Mouse (Mus musculus) adrenal gland, postnatal 0 days (tissue): ENCODE results near the gene Ltk. TPM values are rescaled to one million over a fixed set of nuclear protein-coding genes. Genes with fewer than 3 reads are reported as not detected.

Experiments used
- polyA plus RNA-seq: library from polyadenylated mRNA; unstranded; fragments of >200 nt; fragmentation: Nextera tagmentation; extraction: Ambion mirVana; gene quantifications from 2 replicates; pipeline ENCODE4 v1.2.1, GENCODE M21; 2015

Ltk gene
- polyA plus RNA-seq: 0.65 and 1.1 TPM in 2 replicates

GRCm38 (mm10) chr2:119760251-119760650 lies at the start of gene Ltk:
TSS of gene Ltk (minus strand) at chr2:119760431.

DNA sequence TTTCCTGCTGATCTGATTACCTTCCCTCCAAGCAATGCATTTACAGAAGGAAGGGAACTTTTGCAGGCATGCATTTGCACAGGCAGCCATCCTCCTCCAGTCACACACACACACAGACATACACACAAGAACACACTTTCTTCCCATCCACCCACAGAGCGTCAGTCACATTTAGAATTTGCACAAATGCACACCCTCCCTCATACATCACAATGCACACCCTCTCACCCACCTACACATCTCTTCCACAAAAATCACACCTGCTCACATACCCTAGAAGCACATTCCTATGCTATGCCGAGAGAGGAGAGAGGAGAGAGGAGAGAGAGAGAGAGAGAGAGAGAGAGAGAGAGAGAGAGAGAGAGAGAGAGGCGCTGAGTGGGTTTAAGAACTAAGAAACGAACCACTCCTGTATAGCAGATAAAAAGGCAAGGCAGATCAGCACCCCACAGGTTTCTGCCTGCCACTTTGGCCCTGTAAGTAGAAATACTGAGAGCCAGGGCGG lies 37.1 kb upstream of the Ltk start, which contains the start of gene Tyro3:
TSS of gene Tyro3 (plus strand) at position 455 of the 505 bp plus-strand sequence.

DNA sequence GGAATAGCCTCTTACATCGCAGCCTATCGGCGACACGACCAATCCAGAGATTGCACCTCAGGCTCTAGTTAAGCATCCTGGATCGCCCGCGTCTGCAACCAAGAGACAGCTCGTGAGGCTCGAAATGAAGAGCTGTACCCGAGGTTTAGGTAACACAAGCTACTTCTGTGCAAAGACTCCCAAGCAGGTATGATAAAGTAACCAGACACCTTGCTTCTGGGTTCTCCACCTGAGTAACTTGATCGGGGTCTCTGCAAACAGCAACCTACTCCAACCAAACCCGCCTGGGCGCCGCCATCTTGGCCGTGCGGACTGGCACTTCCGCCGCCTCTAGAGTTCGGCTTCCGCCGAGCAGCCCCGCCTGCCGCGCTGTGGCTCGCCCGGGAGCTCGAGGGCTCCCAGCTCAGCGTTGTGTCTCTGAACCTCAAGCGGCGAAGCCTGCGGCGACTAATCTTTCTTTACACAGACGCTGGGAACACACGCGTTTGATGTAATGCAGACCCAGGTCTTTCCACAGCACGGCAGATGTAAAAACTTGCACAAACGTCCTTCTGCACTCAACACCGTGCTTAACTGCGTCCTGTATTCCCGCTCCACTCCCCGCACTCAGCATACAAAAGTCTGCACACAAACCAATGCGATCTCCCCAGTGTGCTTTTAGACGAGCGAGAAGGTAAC lies 27.1 kb upstream of the Ltk start, which contains the start of gene Rpap1:
TSS of gene Rpap1 (minus strand) at position 332 of the 678 bp plus-strand sequence.

DNA sequence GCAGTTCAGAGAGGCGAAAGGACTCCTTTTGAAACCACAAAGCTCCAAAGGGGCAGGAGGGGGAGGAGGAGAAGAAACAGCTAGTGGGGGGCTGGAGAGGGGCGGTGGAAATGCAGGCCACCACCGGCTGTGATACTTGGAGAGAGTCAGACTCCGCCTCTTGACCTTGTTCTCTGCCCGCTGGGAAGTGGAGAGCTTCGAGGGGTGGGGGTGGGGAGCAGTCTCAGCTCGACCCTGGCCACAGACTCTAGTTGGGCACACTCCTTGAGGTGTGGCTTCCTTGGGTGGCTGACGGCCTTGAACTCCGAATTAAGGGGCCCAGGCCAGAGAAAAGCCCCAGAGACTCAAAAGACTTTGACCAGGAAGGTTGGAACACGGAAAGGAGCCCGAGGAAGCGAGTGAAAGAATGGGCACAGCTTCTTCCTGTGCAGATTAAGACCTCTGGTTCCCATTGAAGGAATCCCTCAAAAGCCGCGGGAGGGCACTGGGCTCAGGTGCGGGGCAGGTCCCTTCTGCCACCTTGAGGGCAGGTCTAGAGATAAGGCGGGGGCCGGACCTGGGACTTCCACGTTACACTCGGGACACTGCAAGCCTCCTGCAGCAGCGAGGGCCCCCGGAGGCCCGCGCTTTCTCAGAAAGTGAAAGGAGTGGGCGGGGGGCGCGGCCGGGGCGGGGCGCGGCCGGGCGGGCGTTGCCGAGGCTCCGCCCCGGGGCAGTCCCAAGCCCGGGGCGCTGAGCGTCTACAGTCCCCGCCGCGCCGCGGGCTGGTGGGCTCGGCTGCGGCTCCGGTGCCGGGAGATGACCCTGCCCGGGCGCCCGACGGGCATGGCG lies 18.4 kb downstream of the Ltk start, which contains the start of gene Itpka:
TSS of gene Itpka (plus strand) at position 757 of the 831 bp plus-strand sequence.

Other genes starting within 250 kb of the Ltk start
- gene Exd1, start 212.8 kb downstream of the Ltk start, polyA plus RNA-seq: 0.51 and 0.91 TPM in 2 replicates
- gene Chp1, start 212.7 kb downstream of the Ltk start, polyA plus RNA-seq: 66.1 and 79.1 TPM in 2 replicates
- gene Nusap1, start 142.1 kb downstream of the Ltk start, polyA plus RNA-seq: 26.1 and 27.4 TPM in 2 replicates
- gene Oip5, start 142.0 kb downstream of the Ltk start, polyA plus RNA-seq: 9.8 and 12.9 TPM in 2 replicates
- 38.1 and 66.6 TPM in 2 replicates for gene Ndufaf1, start 97.6 kb downstream of the Ltk start, polyA plus RNA-seq
- gene Rtf1, start 85.4 kb downstream of the Ltk start, polyA plus RNA-seq: 28.6 and 37.8 TPM in 2 replicates
- gene Itpka, start 18.1 kb downstream of the Ltk start, polyA plus RNA-seq: 1.9 and 3.1 TPM in 2 replicates
- 10.3 and 16.3 TPM in 2 replicates for gene Rpap1, start 27.1 kb upstream of the Ltk start, polyA plus RNA-seq
- gene Tyro3, start 37.3 kb upstream of the Ltk start, polyA plus RNA-seq: 6.6 and 7.1 TPM in 2 replicates
- 12.7 and 16.0 TPM in 2 replicates for gene Mga, start 136.8 kb upstream of the Ltk start, polyA plus RNA-seq
- gene Mapkbp1, start 212.3 kb upstream of the Ltk start, polyA plus RNA-seq: 2.2 TPM in 2 replicates